10 mouse cellular contexts compared by ENCODE assay signal in genomic region chr1:172391807-172392581, GRCm38 (mm10). TPM values are rescaled to one million over a fixed set of nuclear protein-coding genes. Genes with fewer than 3 reads are reported as not detected.
DNase-seq lines count a peak whose midpoint lies in the region; ATAC-seq and TF ChIP-seq lines count a peak whose summit lies in the region.
"Had no signal": no experiment of that assay in that cellular context is flagged by ENCODE, and none has a peak within 500 bp of the region (broad histone marks: within the 10 kb centered on the region; RNA-seq: fewer than 3 reads in every experiment).

No protein-coding gene starts in this region.

- H3K27ac ChIP-seq in heart, postnatal 0 days (ENCODE audit: low read depth), result no peak overlapping the region
- H3K27ac ChIP-seq in hindbrain, embryonic 12.5 days, result no peak overlapping the region
- H3K27ac ChIP-seq in midbrain, embryonic 11.5 days (ENCODE audit: low read depth, low read length), result no peak overlapping the region

- H3K9ac ChIP-seq in heart, postnatal 0 days (replicated peaks; ENCODE audit: low read depth, low read length), result no peak overlapping the region
- H3K9ac ChIP-seq in hindbrain, embryonic 12.5 days, result no peak overlapping the region
- no peak overlapping the region for H3K9ac ChIP-seq in midbrain, embryonic 11.5 days (ENCODE audit: low read length)

- H3K36me3 ChIP-seq in heart, postnatal 0 days (replicated peaks; ENCODE audit: control insufficient read depth, insufficient read depth, low read length), result no peaks in the 10 kb centered on the region
- H3K36me3 ChIP-seq in hindbrain, embryonic 12.5 days, result no peaks in the 10 kb centered on the region
- H3K36me3 ChIP-seq in midbrain, embryonic 11.5 days (ENCODE audit: control insufficient read depth, insufficient read depth, low read length), result no peaks in the 10 kb centered on the region

- peak overlapping the region; percentile 9; the same call in 1 of the 2 replicates for H3K4me3 ChIP-seq in heart, postnatal 0 days (ENCODE audit: low read depth, low read length)
- 0 out of 2 replicates have a peak overlapping the region, but pooled peaks have one; percentile 7 for H3K4me3 ChIP-seq in hindbrain, embryonic 12.5 days
- no peak overlapping the region for H3K4me3 ChIP-seq in midbrain, embryonic 11.5 days (ENCODE audit: low read depth, low read length)
- H3K4me3 ChIP-seq: erythroblast, embryonic 14.5 days had no signal

- TF ChIP-seq CTCF in heart, postnatal 0 days (IDR thresholded peaks at IDR 0.05; ENCODE audit: low read depth), result no peak
- TF ChIP-seq CTCF in brain, embryonic 14.5 days (IDR thresholded peaks at IDR 0.05; ENCODE audit: borderline replicate concordance, extremely low read depth, insufficient read depth, insufficient read length), result no peak

- no peak for ATAC-seq in heart, postnatal 0 days (ENCODE audit: insufficient read depth, low read depth)
- peak; percentile 30; the same call in 1 of the 2 replicates for ATAC-seq in hindbrain, embryonic 12.5 days (ENCODE audit: low FRiP score)
- 0 out of 2 replicates have a peak, but pooled peaks have one; percentile 31 for ATAC-seq in midbrain, embryonic 11.5 days (ENCODE audit: low FRiP score)
- no peak for ATAC-seq in CD4-positive, CD25-positive, alpha-beta regulatory T cell, adult 4 months

- 20% methylated on average over 20 of the region's 20 CpGs for WGBS in heart, postnatal 0 days
- 24% methylated on average over 20 of the region's 20 CpGs for WGBS in hindbrain, embryonic 12.5 days
- 29% methylated on average over 20 of the region's 20 CpGs for WGBS in midbrain, embryonic 11.5 days

- TF ChIP-seq EP300 in heart, postnatal 0 days (IDR thresholded peaks at IDR 0.05; ENCODE audit: low read depth), result no peak

- DNase-seq in heart, postnatal 0 days (ENCODE audit: low spot score), result no peak
- no peak for DNase-seq in heart, adult 9 months (ENCODE audit: low spot score in 2 of 2)
- peak; percentile 83 for DNase-seq in brain, embryonic 14.5 days (ENCODE audit: low read depth)
- DNase-seq in midbrain, embryonic 11.5 days (ENCODE audit: low spot score, missing footprints), result peak; percentile 87
- DNase-seq in thymus, postnatal 36 days, result no peak
- DNase-seq in urinary bladder, postnatal 36 days (ENCODE audit: low spot score in 2 of 2), result no peak

- H3K9me3 ChIP-seq in heart, postnatal 0 days (replicated peaks; ENCODE audit: control insufficient read depth, low read length), result no peaks in the 10 kb centered on the region
- no peaks in the 10 kb centered on the region for H3K9me3 ChIP-seq in hindbrain, embryonic 12.5 days (replicated peaks)
- H3K9me3 ChIP-seq in midbrain, embryonic 11.5 days (ENCODE audit: control insufficient read depth, low read length), result no peaks in the 10 kb centered on the region

- TF ChIP-seq POLR2A in brain, embryonic 14.5 days (IDR thresholded peaks at IDR 0.05; ENCODE audit: borderline replicate concordance, extremely low read depth, insufficient read depth, insufficient read length, poor library complexity, severe bottlenecking), result no peak

- peak overlapping the region; percentile 35; the same call in 1 of the 2 replicates for H3K4me2 ChIP-seq in heart, postnatal 0 days (ENCODE audit: low read depth, low read length)
- H3K4me2 ChIP-seq in hindbrain, embryonic 12.5 days (replicated peaks), result peak overlapping the region; percentile 42
- no peak overlapping the region for H3K4me2 ChIP-seq in midbrain, embryonic 11.5 days

- no peaks in the 10 kb centered on the region for H3K27me3 ChIP-seq in heart, postnatal 0 days (ENCODE audit: control insufficient read depth, insufficient read depth, low read length)
- H3K27me3 ChIP-seq in hindbrain, embryonic 12.5 days, result no peaks in the 10 kb centered on the region; the same call in 1 of the 2 replicates
- no peaks in the 10 kb centered on the region for H3K27me3 ChIP-seq in midbrain, embryonic 11.5 days (ENCODE audit: control insufficient read depth, insufficient read depth, low read length)

- H3K4me1 ChIP-seq in heart, postnatal 0 days (ENCODE audit: control insufficient read depth, insufficient read depth), result no peaks in the 10 kb centered on the region
- peaks cover 10% of the 10 kb centered on the region for H3K4me1 ChIP-seq in hindbrain, embryonic 12.5 days
- no peaks in the 10 kb centered on the region; the same call in 1 of the 2 replicates for H3K4me1 ChIP-seq in midbrain, embryonic 11.5 days (ENCODE audit: control insufficient read depth, insufficient read depth, low read length)

RNA-seq across cellular contexts. Expression of gene Pigm, which starts 15.6 kb away (rescaled TPM):
- total RNA-seq in heart, postnatal 0 days (2014; rRNA removed; ENCODE audit: low replicate concordance), result 13.8 and 14.8 TPM in 2 replicates
- 2.1 and 2.2 TPM in 2 replicates for polyA plus RNA-seq in heart, postnatal 0 days (2015; fragmentation: Nextera tagmentation; extraction: Ambion mirVana)
- 9.4 and 9.8 TPM in 2 replicates for polyA plus RNA-seq in brain, embryonic 14.5 days (2012; rRNA removed)
- 9.4 and 9.8 TPM in 2 replicates for polyA plus RNA-seq in hindbrain, embryonic 12.5 days (2016; fragmentation: Nextera tagmentation; extraction: Ambion mirVana)
- polyA plus RNA-seq in midbrain, embryonic 11.5 days (2014; fragmentation: Nextera tagmentation; extraction: Ambion mirVana), result 11.0 and 12.2 TPM in 2 replicates
- polyA plus RNA-seq in CD4-positive, CD25-positive, alpha-beta regulatory T cell, adult 4 months (2017; shearing (Covaris generic)), result 1 to 10 TPM; 3.6 to 6.0 TPM

RNA-seq across cellular contexts. Expression of gene Kcnj10, which starts 51.0 kb away (rescaled TPM):
- not detected in 2 replicates for total RNA-seq in heart, postnatal 0 days (2014; rRNA removed; ENCODE audit: low replicate concordance)
- polyA plus RNA-seq in heart, postnatal 0 days (2015; fragmentation: Nextera tagmentation; extraction: Ambion mirVana), result 0.03 TPM in 1 of 2 replicates, not detected in the other
- polyA plus RNA-seq in brain, embryonic 14.5 days (2012; rRNA removed), result 3.2 and 5.9 TPM in 2 replicates
- polyA plus RNA-seq in hindbrain, embryonic 12.5 days (2016; fragmentation: Nextera tagmentation; extraction: Ambion mirVana), result 0.53 and 0.83 TPM in 2 replicates
- 0.75 TPM in 2 replicates for polyA plus RNA-seq in midbrain, embryonic 11.5 days (2014; fragmentation: Nextera tagmentation; extraction: Ambion mirVana)
- polyA plus RNA-seq in CD4-positive, CD25-positive, alpha-beta regulatory T cell, adult 4 months (2017; shearing (Covaris generic)), result not detected
- total RNA-seq: neutrophil, adult 5-6 weeks had no signal
- polyA plus RNA-seq: erythroblast, embryonic 14.5 days had no signal

Comparison
In these comparisons a context has a peak if more than half of its experiments do, and no peak if none do; other contexts are left out.
1. ATAC-seq: peak in hindbrain, embryonic 12.5 days (single experiment) and midbrain, embryonic 11.5 days (single experiment); none in heart, postnatal 0 days (single experiment) and CD4-positive, CD25-positive, alpha-beta regulatory T cell, adult 4 months (single experiment).
2. DNase-seq: peak in brain, embryonic 14.5 days (single experiment) and midbrain, embryonic 11.5 days (single experiment); none in heart, postnatal 0 days (single experiment), heart, adult 9 months (0 of 2), thymus, postnatal 36 days (0 of 2) and urinary bladder, postnatal 36 days (0 of 2).